Mouse (Mus musculus): ENCODE data around the gene Kcnh6. TPM values are rescaled to one million over a fixed set of nuclear protein-coding genes. Genes with fewer than 3 reads are reported as not detected.

The Kcnh6 gene
- total RNA-seq (2023; ENCODE audit: inconsistent age), result 0.19 to 0.30 TPM (median 0.21 TPM) in 3 of 4 replicates, not detected in the other

DNA sequence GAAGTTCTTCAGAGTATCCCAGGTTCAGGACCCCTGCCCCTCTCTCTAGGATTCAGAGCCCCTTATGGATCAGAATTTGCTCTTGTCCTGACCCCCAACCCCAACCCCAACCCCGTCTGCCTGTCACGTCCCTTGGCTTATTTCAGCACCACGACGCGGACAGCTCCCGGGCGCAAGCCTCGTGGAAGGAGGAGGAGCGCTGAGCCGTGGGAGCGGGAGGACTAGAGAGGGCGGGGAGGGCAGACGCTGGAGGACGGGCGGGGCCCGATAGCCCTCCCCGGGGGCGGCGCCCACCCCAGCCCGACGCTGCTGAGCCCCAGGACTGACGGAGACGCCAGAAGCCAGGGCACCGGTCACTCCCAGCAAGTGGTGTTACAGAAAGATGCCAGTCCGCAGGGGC, at the start of gene Kcnh6:
Gene Kcnh6 (plus strand): TSS at position 304 of the 400 bp plus-strand sequence.

DNA sequence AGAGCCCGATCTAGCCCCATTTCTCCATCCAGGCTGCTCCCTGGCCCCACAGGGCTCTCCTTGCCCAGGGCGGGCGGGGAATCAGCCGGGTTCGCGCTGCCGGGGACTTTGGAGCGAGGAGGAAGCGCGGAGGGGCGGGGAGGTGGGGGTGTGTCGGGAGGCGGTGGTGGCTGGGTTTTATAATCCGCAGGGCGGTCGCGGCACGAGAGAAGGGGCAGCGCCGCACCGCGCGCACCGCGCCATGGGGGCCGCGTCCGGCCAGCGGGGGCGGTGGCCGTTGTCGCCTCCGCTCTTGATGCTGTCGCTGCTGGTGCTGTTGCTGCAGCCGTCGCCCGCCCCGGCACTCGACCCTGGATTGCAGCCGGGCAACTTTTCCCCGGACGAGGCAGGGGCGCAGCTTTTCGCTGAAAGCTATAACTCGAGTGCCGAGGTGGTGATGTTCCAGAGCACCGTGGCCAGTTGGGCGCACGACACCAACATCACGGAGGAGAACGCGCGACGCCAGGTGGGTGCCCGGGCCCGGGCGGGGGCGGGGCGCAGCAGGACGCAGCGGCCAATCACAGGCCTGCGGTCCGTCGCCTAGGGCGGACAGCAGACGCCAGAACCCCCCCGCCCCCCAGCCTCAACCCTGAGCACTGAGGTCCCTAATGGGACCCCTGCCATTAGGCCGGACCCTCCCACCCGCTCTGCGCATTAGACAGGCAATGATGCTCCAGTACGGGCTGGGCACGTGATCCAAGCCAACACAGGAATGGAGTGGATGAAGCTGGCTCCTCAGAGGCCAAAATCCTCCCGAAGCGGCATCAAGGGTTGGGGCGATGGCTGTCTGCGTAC, 40.0 kb upstream of the Kcnh6 start, which contains the start of gene Ace:
Gene Ace (plus strand): TSS at position 205 of the 834 bp plus-strand sequence.

DNA sequence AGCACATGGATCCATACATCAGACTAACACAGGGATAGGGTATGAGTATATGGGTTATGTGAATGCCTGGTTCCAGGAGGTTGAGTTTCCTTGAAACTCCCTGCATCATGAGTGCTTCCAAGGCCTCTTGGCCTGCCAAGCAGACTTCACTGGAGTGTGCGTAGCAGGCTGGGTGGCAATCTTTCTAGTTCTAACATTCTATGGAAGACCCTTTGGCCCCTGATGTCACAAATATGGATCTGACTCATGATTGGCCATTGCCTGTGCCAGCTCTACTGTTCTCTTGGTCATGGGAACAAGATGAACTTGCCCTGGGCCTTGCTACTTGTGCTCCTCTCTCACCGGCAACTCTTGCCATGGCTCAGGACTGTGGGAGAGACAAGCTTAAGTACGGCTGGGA, 13.5 kb upstream of the Kcnh6 start, which contains the start of gene Ace3:
Gene Ace3 (plus strand): TSS at position 301 of the 400 bp plus-strand sequence.

DNA sequence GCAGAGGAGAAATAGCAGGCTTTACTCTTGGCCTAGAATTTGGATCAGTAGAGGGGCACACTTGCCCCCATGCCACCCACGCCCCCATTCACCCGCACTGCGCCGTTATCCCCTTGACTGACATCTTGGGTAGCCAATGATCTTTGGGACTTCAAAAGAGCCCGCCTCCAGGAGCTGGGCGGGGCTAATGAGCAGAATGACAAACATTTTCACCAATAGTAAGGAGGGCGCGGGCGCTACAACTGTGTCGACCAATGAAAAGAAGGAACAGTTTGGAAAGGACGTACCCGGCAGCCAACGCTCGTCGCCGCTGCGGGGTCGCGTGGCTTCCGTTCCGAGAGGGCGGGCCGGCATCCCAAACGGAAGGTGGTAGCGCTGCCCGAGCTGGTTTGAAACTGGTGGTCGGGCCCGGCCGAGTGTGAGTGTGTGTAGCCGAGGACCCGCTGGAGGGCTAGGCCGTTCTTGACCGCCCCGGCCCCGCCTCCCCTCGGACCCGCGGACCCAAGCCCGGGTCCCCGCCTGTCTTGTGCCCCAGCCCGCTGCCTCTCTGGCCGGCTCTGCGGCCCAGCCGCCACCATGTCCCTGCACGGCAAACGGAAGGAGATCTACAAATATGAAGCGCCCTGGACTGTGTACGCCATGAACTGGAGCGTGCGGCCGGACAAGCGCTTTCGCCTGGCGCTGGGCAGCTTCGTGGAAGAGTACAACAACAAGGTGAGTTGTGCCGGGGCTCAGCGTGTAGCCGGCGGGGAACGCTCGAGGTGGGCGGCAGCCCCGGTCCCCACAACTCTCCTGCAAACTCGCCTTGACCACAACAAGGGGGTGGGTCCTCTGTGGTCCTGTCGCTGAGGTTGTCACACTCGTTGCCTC, 28.9 kb downstream of the Kcnh6 start, which contains the start of gene Dcaf7:
Gene Dcaf7 (plus strand): TSS at position 325 of the 870 bp plus-strand sequence.

DNA sequence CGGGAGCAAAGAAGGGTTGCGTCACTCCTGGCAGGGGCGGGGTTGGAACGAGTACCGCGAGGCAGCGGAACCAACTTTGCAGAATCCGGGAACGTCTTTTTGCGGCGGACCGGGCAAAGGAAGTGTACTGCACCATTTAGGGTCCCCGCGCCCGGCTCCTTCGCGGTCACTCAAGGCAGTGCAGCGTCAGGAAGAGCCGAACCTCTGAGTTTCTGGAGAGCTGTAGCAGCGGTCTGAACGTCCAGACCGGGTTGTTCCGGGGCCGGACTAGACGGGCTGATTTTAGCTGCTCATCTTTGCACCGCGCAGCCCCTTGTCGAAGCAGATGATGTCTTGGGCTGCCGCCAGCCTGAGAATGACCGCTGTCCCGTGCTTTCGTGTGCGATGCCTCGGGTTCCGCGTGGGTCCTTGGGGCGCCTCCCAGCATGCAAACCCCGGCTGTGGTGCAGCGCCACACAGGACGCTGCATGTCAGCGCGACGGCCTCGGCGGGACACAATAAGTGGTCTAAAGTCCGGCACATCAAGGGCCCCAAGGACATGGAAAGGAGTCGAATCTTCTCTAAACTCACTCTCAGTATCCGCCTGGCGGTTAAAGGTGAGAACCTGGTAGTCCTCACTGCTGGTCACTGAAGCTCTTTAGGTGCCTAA, 58.1 kb downstream of the Kcnh6 start, which contains the start of gene Taco1:
Gene Taco1 (plus strand): TSS at position 139 of the 649 bp plus-strand sequence.

Other genes starting within 250 kb of the Kcnh6 start
- 0.54 TPM in 1 of 4 replicates, not detected in the others for gene Cyb561, start 54.8 kb upstream of the Kcnh6 start, total RNA-seq (2023; ENCODE audit: inconsistent age)
- gene Ace, start 40.2 kb upstream of the Kcnh6 start, total RNA-seq (2023; ENCODE audit: inconsistent age), result 0.22 TPM in 1 of 4 replicates, not detected in the others
- gene Ace3, start 13.4 kb upstream of the Kcnh6 start, total RNA-seq (2023; ENCODE audit: inconsistent age), result not detected in 4 replicates
- gene Dcaf7, start 28.7 kb downstream of the Kcnh6 start, total RNA-seq (2023; ENCODE audit: inconsistent age), result 72.4 to 74.5 TPM (median 73.0 TPM) in 4 replicates
- 5.2 to 8.4 TPM (median 7.6 TPM) in 4 replicates for gene Taco1, start 57.9 kb downstream of the Kcnh6 start, total RNA-seq (2023; ENCODE audit: inconsistent age)
- gene Map3k3, start 76.5 kb downstream of the Kcnh6 start, total RNA-seq (2023; ENCODE audit: inconsistent age), result 124 to 129 TPM (median 126 TPM) in 4 replicates
- gene Gm10840, start 152.7 kb downstream of the Kcnh6 start, total RNA-seq (2023; ENCODE audit: inconsistent age), result 5.4 to 8.3 TPM (median 7.5 TPM) in 4 replicates
- 461 to 507 TPM (median 495 TPM) in 4 replicates for gene Limd2, start 152.7 kb downstream of the Kcnh6 start, total RNA-seq (2023; ENCODE audit: inconsistent age)
- gene Strada, start 194.0 kb downstream of the Kcnh6 start, total RNA-seq (2023; ENCODE audit: inconsistent age), result 38.4 to 47.5 TPM (median 40.2 TPM) in 4 replicates
- 38.3 to 41.8 TPM (median 41.1 TPM) in 4 replicates for gene Ccdc47, start 208.2 kb downstream of the Kcnh6 start, total RNA-seq (2023; ENCODE audit: inconsistent age)
- gene Ddx42, start 208.8 kb downstream of the Kcnh6 start, total RNA-seq (2023; ENCODE audit: inconsistent age), result 65.5 to 75.6 TPM (median 66.4 TPM) in 4 replicates
- 70.2 to 79.6 TPM (median 73.7 TPM) in 4 replicates for gene Ftsj3, start 248.0 kb downstream of the Kcnh6 start, total RNA-seq (2023; ENCODE audit: inconsistent age)
- gene Psmc5, start 248.0 kb downstream of the Kcnh6 start, total RNA-seq (2023; ENCODE audit: inconsistent age), result 53.8 to 56.1 TPM (median 55.2 TPM) in 4 replicates

Data from B cell, adult (primary cell).